Mouse (Mus musculus) heart, adult 8-10 months (tissue): ENCODE measurements around the gene Vamp4. TPM values are rescaled to one million over a fixed set of nuclear protein-coding genes. Genes with fewer than 3 reads are reported as not detected.
"Not testable (repeated sequence)": the region's sequence is repeated elsewhere in the genome, so short reads cannot be mapped to it uniquely, and the experiment has no call there.

Experiments
- DNase-seq: peaks from one replicate; pipeline ENCODE4 v3.0.0; 2022; ENCODE audit warnings: low spot score
- total RNA-seq, 4 experiments: library from RNA; stranded (reverse); gene quantifications; 2 replicates each; pipeline ENCODE4 v1.2.4; 2022

Gene Vamp4
- total RNA-seq, 4 experiments from 2014 or later = 20.9 to 25.3 (median 24.1) TPM

DNA sequence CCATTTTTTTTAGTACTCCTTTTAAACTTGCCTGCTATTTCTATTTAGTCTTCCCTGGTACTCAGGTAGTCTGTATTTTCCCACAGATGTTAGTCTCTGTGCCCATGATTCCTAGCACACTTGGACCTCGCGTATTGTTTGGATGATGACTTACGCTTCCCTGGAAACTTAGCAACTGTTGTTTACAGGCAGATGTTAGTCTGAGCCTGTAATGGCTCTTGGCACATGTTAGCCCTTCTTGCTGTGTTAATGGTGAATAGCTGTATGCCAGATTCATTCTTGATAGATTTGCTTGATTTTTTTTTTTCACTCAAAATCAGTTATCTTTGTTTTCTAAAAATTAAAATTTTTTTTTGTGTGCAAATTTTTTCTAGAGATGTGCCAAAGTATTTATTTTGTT, 18.3 kb downstream of the Vamp4 start:
- no peak for DNase-seq

DNA sequence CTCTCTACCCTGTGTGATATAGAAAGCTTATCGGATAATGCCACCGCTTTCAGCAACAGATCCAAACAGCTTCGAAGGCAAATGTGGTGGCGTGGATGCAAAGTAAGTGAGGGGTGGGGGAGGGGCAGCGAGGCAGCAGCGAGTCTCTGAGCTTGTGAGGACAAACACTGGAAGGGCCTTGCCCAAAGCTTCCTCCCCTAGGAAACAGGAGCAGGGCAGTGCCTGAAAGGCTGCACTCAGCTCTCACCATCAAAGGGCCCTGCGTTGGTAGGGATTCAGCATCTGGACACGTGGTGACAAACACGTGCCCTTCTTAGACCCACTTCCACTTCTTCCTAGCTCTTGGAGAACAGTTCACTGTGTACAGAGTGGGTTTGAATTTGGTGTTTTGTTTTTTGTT, 19.1 kb downstream of the Vamp4 start:
- no peak for DNase-seq

DNA sequence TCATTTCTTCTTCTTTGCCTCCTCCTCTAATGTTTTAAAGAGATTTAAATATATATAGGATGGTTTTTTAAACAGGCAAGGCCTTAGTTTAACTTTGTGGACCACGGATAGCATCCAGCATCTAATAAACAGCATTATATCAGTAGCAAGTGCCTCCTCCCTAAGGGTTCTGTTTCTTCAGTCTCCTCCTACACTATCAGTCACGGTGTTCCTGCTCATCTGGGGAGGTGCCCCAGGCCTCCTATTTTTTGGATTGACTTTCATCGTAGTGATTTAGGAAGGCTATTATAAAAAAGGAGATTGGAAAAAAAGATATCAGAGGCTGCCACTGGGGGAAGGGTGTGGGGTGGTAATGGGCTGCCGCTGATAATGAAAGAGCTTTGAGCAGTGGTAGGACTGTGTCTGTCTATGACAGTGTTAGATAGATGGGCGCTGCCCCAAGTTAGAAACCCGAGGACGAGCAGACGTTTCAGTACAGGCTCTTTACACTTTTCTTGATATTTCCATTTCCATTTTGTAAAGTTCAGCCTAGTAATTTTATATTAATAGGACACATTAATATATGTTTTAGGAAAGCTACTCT, 20.2 kb downstream of the Vamp4 start:
- DNase-seq = no peak

DNA sequence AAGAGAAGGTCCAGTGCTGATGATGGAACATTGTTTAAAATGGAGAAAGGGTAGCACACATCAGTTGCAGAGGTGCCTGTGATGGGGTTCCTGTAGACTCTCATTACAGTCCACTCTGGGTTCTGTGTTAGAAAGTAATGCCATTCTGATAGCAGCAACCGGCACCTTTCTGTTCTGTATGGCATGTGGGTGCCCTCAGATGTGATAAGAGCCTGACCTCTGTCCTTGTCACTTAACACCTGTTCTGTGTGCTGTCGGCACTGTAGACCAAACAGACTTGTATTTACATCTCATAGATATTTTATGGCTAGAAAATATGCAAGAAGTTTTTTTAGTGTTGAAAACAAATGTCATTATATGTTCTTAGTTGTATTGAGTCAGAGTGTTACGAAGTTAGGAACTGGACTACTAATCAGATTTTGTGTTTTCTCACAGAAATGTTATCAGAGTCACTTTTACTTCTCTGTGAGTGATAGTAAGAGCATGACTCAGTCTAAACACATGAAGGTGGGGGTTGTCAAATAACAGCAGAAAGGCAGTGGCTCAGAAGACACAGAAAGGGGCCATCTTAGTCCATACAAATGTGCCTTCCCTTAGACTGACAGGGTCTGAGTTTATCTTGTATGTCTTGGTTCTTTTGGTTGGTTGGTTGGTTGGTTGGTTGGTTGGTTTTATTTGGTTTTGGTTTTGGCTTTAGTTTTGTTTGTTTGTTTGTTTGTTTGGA, 27.2 kb downstream of the Vamp4 start:
- no peak for DNase-seq

DNA sequence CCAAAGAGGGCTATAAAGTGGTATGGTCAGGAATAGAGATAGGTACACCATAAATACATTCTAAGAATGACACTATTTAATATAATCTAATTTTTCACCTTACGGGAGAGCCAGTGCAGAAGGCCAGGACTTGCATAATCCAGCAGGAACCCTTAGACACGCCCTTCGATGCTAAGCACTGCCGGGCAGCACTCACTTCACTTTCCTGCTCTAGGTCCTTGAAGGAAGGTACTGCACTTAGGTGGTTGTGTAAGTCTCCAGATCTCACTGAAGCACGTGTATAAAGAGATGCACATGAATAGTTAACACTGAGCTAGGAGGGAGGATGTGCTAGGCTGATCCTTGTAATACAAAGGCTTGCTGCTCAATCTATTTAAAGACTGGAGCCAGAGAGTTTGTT, 29.3 kb downstream of the Vamp4 start:
- DNase-seq = no peak

DNA sequence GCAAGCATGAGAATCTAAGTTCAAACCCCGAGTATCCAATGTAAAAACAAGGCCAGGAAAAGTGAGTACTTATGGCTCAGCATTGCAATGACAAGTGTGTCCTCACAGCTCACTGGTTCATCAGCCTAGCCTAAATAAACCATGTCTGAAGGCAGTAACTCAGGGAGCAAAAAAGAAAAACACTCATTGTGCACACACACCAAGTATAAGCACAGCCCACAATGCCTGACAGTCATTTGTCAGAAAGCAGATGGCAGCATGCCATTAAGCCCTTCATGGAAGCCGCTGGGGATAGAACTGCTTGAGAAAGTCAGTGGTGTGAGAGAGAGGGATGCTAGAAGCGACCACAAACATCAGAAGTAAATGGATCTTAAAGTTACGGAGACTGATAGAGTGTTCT, 31.0 kb downstream of the Vamp4 start:
- DNase-seq = no peak

DNA sequence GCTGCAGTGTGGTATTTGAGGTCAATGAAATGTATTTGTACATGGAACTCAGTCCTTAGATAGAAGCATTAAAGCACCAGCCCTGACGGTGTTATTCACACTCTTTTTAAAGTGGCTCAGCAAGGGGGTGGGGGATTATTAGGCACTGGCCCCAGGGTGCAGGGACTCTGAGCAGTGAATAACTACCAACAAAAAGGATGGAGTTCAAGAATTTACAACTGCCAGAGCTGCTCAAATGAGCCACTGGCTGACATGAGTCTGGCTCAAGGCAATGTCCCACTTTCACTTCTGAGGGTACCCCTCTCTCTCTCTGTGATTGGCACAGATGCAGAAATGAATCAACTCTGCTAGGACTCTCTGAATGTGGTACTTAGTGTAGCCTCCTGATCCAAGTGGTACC, 37.8 kb downstream of the Vamp4 start:
- no peak for DNase-seq

DNA sequence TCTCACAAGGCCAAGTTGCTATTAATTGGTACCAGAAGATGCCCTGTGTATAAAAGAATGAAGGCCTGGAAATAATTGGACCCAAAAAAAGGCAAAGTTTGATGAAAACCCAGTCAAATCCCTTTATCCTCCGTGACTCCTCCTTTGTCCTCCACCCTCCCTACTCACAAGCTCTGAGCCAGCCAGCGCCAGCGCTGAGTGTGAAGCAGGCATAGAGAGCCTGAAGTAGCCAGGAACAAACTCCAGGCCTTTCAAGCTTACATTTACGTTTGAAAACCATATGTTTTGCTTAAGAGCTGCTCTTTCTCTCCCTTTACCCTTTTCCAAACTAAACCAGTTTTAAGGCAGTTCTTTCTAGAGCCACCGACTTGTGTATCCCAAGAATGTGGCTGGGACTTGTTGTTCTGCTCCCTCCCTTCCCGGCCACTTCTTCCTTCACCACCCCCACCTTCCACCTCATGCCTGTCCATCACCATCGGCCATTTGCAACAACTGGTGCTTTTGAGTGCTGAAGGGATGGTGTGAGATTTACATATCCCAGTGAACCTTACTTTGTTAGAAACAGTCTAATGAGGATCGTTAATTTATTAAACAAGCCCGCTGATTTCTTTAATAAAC, 39.4 kb downstream of the Vamp4 start:
- no peak for DNase-seq

DNA sequence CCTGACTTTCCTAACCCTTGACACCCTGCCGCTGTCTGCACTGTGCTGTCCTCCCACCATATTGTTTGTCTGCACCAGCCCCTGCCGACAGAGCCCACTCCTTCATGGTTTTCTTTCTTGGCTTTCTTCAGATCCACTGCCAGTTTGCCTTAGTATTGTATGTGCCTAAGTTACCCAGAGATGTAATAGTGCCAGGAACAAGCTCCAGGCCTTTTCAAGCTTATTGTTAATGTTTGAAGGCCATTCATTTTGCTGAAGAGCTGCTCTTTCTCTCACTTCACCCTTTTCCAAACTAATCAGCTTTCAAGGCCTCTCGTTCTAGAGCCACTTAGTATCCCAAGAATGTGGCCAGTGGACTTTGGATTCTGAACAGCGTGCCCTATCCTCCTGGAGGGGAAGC, 40.9 kb downstream of the Vamp4 start:
- no peak for DNase-seq

DNA sequence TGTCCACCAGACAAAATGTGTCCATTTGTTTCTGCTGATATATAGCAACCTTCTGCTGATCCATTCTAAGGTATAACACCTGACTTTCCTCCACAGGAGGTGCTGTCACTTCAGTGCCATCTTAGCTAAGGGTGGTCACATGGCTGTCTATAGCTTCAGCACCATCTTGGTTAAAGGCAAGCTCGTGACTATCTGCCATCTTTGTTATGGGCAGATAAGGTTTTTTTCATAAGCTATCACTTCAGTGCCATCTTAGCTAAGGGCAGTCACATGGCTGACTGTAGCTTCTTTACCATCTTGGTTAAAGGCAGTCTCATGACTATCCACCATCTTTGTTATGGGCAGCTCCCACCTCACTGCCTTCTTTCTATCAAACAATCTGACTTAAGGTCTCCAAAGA, 45.2 kb downstream of the Vamp4 start:
- DNase-seq = no peak

DNA sequence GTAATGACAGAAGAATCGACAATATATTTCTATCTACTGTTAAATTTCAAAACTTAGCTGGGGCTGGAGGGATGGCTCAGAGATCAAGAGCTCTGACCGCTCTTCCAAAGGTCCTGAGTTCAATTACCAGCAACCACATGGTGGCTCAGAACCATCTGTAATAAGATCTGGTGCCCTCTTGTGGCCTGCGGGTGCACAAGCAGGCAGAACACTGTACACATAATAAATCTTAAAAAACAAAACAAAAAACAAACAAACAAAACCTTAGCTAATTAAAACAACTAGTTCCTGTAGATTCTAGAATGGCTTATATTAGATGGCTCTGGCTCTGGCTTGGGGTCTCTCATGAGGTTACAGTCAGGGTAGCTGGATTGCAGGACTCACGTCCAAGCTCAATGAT, 50.2 kb downstream of the Vamp4 start:
- DNase-seq = no peak

DNA sequence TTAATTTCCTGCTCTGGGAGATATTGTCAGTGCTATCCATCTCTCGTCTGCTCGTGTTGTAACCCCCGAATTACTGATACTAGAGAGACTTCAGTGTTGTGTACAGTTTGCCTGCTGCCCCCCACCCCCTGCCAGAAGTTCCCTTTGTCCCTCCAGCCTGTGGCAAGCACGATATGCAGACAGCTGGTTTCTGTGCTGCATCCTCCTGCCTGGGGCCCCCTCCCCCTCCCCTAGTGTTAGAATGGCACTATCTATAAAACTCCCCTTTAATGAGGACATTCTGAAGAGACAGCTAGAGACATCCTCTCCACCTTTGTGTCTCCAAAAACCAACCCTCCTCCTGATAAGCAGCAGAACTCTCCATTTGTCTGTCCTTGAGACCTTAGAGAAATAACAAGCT, 53.6 kb downstream of the Vamp4 start:
- no peak for DNase-seq

DNA sequence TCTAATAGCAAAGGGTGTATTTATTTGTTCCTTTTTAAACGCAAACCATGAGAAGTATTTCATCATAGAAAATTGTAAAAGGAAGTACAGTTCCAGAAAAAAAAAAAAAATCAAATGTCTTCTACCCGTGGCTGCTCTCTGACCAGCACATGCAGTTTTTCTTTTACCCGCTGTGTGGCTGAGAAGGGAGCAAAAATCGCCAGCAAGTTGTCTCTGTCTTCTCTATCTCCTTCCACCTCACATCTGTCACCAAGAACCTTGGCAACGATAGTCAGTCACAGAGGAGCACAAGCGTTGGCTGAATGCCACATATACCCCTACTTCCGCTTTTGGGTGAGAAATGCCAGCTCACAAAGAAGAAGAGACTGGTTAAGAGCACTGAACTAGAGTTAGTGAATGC, 54.9 kb downstream of the Vamp4 start:
- peak; percentile 13 for DNase-seq

DNA sequence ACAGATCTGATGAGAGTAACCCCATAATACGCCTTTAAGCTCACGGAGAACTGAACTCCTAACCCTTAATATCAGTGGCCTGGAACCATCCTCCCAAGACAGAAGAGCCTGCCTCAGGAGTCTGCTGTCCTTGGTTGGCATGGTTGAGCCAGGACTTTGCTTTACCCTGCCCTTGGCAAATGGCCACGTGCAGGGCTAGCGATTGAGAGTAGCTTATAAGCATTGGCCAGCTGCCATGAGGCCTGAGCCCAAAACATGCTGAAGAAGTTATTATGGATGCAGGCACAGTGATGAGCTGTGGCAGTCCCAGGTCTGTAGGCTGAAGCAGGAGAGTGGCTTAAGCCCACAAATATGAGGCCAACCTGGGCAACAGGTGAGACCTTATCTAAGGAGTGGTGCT, 57.5 kb downstream of the Vamp4 start:
- not testable (repeated sequence) for DNase-seq

DNA sequence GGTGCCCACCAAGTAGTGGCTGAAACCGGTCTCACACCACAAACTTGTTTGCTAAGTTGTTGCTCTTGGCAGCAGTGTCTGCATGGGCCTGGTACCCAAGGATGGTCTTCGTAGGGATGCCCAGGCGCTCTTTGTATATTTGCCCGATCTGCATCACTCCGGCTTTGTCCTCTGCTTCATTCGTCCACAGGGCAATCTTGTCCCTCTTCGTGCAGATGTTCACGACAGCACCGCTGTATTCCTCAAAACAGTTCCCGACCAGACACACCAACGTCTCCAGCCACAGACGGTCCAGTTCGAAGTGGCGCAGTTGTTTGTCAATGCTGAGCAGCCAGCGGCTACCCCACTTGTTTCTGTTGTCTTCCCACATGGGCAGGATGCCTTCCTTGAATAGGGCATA, 58.0 kb downstream of the Vamp4 start:
- DNase-seq = not testable (repeated sequence)

DNA sequence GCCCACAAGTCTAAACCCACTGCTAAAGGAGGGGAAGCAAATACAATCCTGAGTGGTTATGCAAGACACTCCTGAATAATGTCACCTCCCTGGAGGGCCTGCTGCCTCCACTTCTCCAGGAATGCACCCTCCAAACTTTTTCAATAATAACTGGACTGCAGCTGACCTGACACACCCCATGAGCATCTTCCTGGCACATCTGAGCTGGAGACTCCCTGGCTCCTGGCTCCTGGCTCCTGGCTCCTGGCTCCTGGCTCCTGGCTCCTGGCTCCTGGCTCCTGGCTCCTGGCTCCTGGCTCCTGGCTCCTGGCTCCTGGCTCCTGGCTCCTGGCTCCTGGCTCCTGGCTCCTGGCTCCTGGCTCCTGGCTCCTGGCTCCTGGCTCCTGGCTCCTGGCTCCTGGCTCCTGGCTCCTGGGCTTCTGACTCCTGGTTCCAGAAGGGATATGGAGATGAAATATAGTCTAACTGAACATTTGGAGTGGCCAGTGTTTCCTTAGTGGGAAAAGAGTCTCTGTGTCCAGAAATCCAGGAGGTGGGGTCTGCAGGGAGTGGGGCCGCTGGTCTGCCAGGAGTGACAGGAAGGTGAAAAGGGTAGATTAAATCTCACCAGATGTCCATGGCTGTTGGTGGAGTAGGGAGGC, 65.1 kb downstream of the Vamp4 start:
- peak; percentile 55 for DNase-seq

DNA sequence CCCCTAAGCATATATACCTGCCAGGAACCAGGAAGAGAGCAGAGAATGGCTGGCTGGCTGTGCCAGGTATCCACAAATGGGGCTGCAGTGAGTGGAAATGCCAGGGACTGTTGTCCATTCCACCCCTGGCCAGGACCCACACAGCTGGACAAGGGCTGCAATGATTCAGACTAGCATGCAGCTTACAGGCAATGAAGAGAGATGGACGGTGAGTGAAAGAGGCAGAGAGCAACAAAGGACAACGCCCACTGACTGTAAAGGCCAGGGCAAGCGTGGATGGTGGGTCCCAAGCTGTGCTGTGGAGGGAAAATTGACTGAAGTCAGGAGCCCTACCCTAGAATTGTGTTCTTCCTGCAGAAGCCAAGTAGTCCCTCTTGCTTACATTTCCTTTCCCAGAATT, 66.2 kb downstream of the Vamp4 start:
- DNase-seq = no peak

DNA sequence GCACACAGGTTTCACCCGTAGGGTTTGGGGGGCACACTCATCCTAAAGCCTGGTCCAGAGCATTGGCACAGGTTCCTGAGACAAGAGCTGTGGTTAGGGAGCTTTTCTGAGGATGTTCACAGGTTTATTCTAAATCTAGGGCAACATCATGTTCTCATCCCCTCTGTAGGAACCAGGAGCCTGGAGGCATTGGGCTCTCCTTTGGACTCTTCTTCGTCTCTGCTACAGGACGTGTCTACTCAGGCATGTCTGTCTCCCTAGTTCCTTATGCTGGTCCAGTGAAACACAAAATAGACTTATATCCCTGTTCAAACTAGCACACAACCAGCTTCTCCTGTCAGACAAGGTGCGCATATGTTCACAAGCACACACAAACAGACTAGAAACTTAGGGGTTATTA, 68.2 kb downstream of the Vamp4 start:
- no peak for DNase-seq

DNA sequence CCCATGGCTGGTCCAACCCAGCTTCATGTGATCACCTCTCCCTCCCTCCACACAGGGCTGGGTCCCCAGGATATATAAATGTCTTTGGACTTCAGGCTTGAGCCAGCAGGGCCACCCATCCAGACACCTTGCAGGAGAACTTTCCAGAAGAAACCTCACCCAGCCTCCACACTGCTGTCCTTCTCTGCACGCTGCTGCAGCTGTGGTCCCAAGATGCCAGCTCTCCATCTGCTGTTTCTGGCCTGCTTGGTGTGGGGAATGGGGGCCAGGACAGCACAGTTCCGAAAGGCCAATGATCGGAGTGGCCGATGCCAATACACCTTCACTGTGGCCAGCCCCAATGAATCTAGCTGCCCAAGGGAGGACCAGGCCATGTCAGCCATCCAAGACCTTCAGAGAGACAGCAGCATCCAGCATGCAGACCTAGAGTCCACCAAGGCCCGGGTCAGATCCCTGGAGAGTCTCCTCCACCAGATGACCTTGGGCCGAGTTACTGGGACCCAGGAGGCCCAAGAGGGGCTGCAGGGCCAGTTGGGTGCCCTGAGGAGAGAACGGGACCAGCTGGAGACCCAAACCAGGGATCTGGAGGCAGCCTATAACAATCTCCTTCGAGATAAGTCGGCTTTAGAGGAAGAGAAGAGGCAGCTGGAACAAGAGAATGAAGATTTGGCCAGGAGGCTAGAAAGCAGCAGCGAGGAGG, 68.9 kb downstream of the Vamp4 start, which contains the start of gene Myoc:
TSS of gene Myoc (plus strand) at position 105 of the 700 bp plus-strand sequence.
- peak; percentile 11 for DNase-seq

DNA sequence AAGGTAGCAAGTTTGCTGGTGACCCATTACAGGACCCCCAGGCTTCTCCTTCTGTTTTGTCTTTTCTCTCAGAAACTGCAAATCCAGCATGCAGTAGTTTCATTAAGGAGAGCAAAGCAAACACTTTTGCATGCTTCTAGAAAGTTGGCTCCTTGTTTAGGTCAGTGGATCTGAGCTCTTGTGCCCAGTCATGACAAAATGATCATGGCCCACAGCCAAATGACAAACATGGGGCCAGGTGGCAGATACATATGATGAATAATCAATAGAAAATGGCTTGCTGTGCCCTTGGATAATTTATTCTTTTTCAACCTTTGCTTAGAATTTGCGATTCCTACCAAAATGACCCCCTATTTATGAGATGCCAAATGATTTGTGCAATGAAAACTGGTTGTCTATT, 69.5 kb downstream of the Vamp4 start:
- DNase-seq = no peak

DNA sequence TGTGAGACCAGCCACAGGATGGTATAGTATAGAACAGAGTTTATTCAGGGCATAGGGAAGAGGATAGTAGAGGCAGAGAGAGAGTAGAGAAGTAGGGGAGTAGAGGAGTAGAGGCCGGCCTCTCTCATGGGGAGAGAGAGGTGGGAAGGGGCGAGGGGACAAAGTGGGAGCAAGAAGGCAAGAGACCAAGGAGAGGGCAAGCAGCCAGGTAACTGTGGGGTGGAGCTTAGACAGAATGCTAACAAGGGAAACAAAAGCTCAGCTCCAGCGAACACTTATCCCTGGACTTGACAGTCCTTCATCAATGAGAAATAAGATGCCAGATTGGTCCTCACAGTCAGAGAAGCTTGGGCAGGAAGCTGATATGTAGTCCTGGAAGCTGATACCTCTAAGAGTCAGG, 72.3 kb downstream of the Vamp4 start:
- DNase-seq = no peak

DNA sequence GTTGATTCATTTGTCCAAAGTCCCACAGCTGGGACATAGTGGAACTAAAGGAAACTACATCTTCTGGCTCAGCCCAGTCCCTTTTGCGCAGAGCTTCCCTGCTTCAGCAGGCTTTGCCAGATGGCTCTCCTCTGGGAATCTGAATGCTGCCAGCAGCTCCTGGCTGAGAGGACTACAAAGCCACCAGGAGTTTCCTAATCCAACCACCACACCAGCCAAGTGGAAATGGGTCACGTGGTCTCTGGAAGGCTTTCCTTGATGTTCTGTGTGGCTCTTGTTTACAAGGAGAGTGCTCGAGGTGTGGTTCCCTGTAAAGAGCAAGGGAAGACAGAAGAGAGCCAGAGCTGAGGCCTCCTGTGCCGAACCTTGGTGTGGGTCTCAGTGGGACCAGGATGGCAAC, 73.4 kb downstream of the Vamp4 start:
- DNase-seq = peak; percentile 91
